Mouse (Mus musculus): ENCODE measurements around the gene Cox14. TPM values are rescaled to one million over a fixed set of nuclear protein-coding genes. Genes with fewer than 3 reads are reported as not detected.

Gene Cox14
- total and polyA plus RNA-seq, 3 experiments, result 215 to 358 (median 236) TPM

GRCm38 (mm10) chr15:99740229-99740628 lies 14.8 kb downstream of the Cox14 start:
- intact Hi-C loops (cut with DNase I), result no loop called here
- Histone ChIP-seq H3K9ac (ENCODE audit: low read depth, low read length) (no peak overlapping the region), H3K79me2 (replicated peaks; ENCODE audit: control insufficient read depth, insufficient read depth, low read length) (no peaks in the 10 kb centered on the region), H3K4me3 (no peak overlapping the region), H3K27ac (no peak overlapping the region), H3K27me3 (ENCODE audit: control insufficient read depth, insufficient read depth, low read length) (no peaks in the 10 kb centered on the region), H3K36me3 (ENCODE audit: control insufficient read depth, insufficient read depth, low read length) (no peaks in the 10 kb centered on the region), H3K4me1 (ENCODE audit: control insufficient read depth, insufficient read depth, low read length) (no peaks in the 10 kb centered on the region)
- 74% methylated on average over 4 of the region's 4 CpGs for WGBS
- peak in 1 of 2 experiments; percentile 38 for DNase-seq
- TF ChIP-seq EP300 (IDR thresholded peaks at IDR 0.05; ENCODE audit: insufficient read depth, low read depth, low read length), result no peak
- TF ChIP-seq POLR2A (IDR thresholded peaks at IDR 0.05; ENCODE audit: insufficient read depth, low read depth, low read length), result no peak
- no peak for TF ChIP-seq CTCF (IDR thresholded peaks at IDR 0.05)

- Histone ChIP-seq H3K36me3 (ENCODE audit: control insufficient read depth, insufficient read depth, low read length) (no peaks in the 10 kb centered on the region), H3K4me1 (ENCODE audit: control insufficient read depth, insufficient read depth, low read length) (no peaks in the 10 kb centered on the region; the same call in 1 of the 2 replicates), H3K4me3 (no peak overlapping the region), H3K9ac (ENCODE audit: low read depth, low read length) (no peak overlapping the region), H3K79me2 (replicated peaks; ENCODE audit: control insufficient read depth, insufficient read depth, low read length) (no peaks in the 10 kb centered on the region), H3K27ac (no peak overlapping the region), H3K27me3 (ENCODE audit: control insufficient read depth, insufficient read depth, low read length) (no peaks in the 10 kb centered on the region)
- 79% methylated on average over 3 of the region's 3 CpGs for WGBS
- no peak for TF ChIP-seq CTCF (IDR thresholded peaks at IDR 0.05)
- TF ChIP-seq EP300 (IDR thresholded peaks at IDR 0.05; ENCODE audit: insufficient read depth, low read depth, low read length), result no peak
- no peak for TF ChIP-seq POLR2A (IDR thresholded peaks at IDR 0.05; ENCODE audit: insufficient read depth, low read depth, low read length)
- intact Hi-C loops (cut with DNase I), result no loop called here
- DNase-seq, result no peak
Observed at GRCm38 (mm10) chr15:99754204-99754603, 28.8 kb downstream of the Cox14 start.

- Histone ChIP-seq H3K36me3 (ENCODE audit: control insufficient read depth, insufficient read depth, low read length) (no peaks in the 10 kb centered on the region; the same call in 1 of the 2 replicates), H3K27ac (no peak overlapping the region), H3K79me2 (replicated peaks; ENCODE audit: control insufficient read depth, insufficient read depth, low read length) (peaks cover 8% of the 10 kb centered on the region), H3K4me1 (ENCODE audit: control insufficient read depth, insufficient read depth, low read length) (peaks cover 2% of the 10 kb centered on the region), H3K4me3 (no peak overlapping the region), H3K27me3 (ENCODE audit: control insufficient read depth, insufficient read depth, low read length) (no peaks in the 10 kb centered on the region), H3K9ac (ENCODE audit: low read depth, low read length) (no peak overlapping the region)
- TF ChIP-seq EP300 (IDR thresholded peaks at IDR 0.05; ENCODE audit: insufficient read depth, low read depth, low read length) (no peak), CTCF (IDR thresholded peaks at IDR 0.05) (no peak), POLR2A (IDR thresholded peaks at IDR 0.05; ENCODE audit: insufficient read depth, low read depth, low read length) (no peak)
- DNase-seq, result no peak
- intact Hi-C loops (cut with DNase I), result no loop called here
- 81% methylated on average over 4 of the region's 4 CpGs for WGBS
Observed at GRCm38 (mm10) chr15:99767467-99767866, 42.0 kb downstream of the Cox14 start.

- Histone ChIP-seq H3K4me1 (ENCODE audit: control insufficient read depth, insufficient read depth, low read length) (peaks cover 2% of the 10 kb centered on the region), H3K9ac (ENCODE audit: low read depth, low read length) (no peak overlapping the region), H3K27ac (no peak overlapping the region), H3K36me3 (ENCODE audit: control insufficient read depth, insufficient read depth, low read length) (no peaks in the 10 kb centered on the region; the same call in 1 of the 2 replicates), H3K27me3 (ENCODE audit: control insufficient read depth, insufficient read depth, low read length) (no peaks in the 10 kb centered on the region), H3K4me3 (no peak overlapping the region), H3K79me2 (replicated peaks; ENCODE audit: control insufficient read depth, insufficient read depth, low read length) (peaks cover 8% of the 10 kb centered on the region)
- 94% methylated on average over 1 of the region's 1 CpGs for WGBS
- intact Hi-C loops (cut with DNase I), result no loop called here
- no peak for DNase-seq
- TF ChIP-seq POLR2A (IDR thresholded peaks at IDR 0.05; ENCODE audit: insufficient read depth, low read depth, low read length) (no peak), EP300 (IDR thresholded peaks at IDR 0.05; ENCODE audit: insufficient read depth, low read depth, low read length) (no peak), CTCF (IDR thresholded peaks at IDR 0.05) (no peak)
Observed at GRCm38 (mm10) chr15:99768761-99769160, 43.3 kb downstream of the Cox14 start.

- no peak for DNase-seq
- WGBS, result 29% methylated on average over 5 of the region's 5 CpGs
Observed at GRCm38 (mm10) chr15:99771004-99771500, 45.6 kb downstream of the Cox14 start.

GRCm38 (mm10) chr15:99771601-99772276 lies 46.3 kb downstream of the Cox14 start:
- Histone ChIP-seq H3K4me3 (peak overlapping the region; percentile 68), H3K79me2 (replicated peaks; ENCODE audit: control insufficient read depth, insufficient read depth, low read length) (peaks cover 5% of the 10 kb centered on the region), H3K36me3 (ENCODE audit: control insufficient read depth, insufficient read depth, low read length) (no peaks in the 10 kb centered on the region; the same call in 1 of the 2 replicates), H3K27ac (peak overlapping the region; percentile 87), H3K9ac (ENCODE audit: low read depth, low read length) (peak overlapping the region; percentile 91), H3K27me3 (ENCODE audit: control insufficient read depth, insufficient read depth, low read length) (no peaks in the 10 kb centered on the region), H3K4me1 (ENCODE audit: control insufficient read depth, insufficient read depth, low read length) (peaks cover 2% of the 10 kb centered on the region)
- TF ChIP-seq POLR2A (IDR thresholded peaks at IDR 0.05; ENCODE audit: insufficient read depth, low read depth, low read length), result no peak
- no peak for TF ChIP-seq CTCF (IDR thresholded peaks at IDR 0.05)
- TF ChIP-seq EP300 (IDR thresholded peaks at IDR 0.05; ENCODE audit: insufficient read depth, low read depth, low read length), result no peak
- no peak for DNase-seq
- intact Hi-C loops (cut with DNase I), result loop anchor here (2.0 kb wide), 1 partner anchor 47 kb away; the partner anchor contains the start of gene Cox14
- under 1% methylated on average over 59 of the region's 59 CpGs for WGBS

More at GRCm38 (mm10) chr15:99771004-99771500, 45.6 kb downstream of the Cox14 start:
- peak overlapping the region; percentile 87 for H3K27ac ChIP-seq
- H3K4me3 ChIP-seq, result peak overlapping the region; percentile 68
- peaks cover 2% of the 10 kb centered on the region for H3K4me1 ChIP-seq (ENCODE audit: control insufficient read depth, insufficient read depth, low read length)
- no peaks in the 10 kb centered on the region for H3K27me3 ChIP-seq (ENCODE audit: control insufficient read depth, insufficient read depth, low read length)
- H3K79me2 ChIP-seq (replicated peaks; ENCODE audit: control insufficient read depth, insufficient read depth, low read length), result peaks cover 6% of the 10 kb centered on the region
- intact Hi-C loops (cut with DNase I), result no loop called here
- TF ChIP-seq CTCF (IDR thresholded peaks at IDR 0.05) (no peak), EP300 (IDR thresholded peaks at IDR 0.05; ENCODE audit: insufficient read depth, low read depth, low read length) (no peak), POLR2A (IDR thresholded peaks at IDR 0.05; ENCODE audit: insufficient read depth, low read depth, low read length) (no peak)
- H3K36me3 ChIP-seq (ENCODE audit: control insufficient read depth, insufficient read depth, low read length), result no peaks in the 10 kb centered on the region; the same call in 1 of the 2 replicates
- H3K9ac ChIP-seq (ENCODE audit: low read depth, low read length), result peak overlapping the region; percentile 91

Measured in heart, adult 2 months (tissue).